Mouse (Mus musculus) neural tube, embryonic 11.5 days (tissue): ENCODE measurements around the gene Zfp948. TPM values are rescaled to one million over a fixed set of nuclear protein-coding genes. Genes with fewer than 3 reads are reported as not detected.

Experiments
- ATAC-seq: fragments of 200-750 bp; cut with Nextera tagmentation; 2 replicates; pipeline ENCODE4 v1.8.0; 2017; ENCODE audit warnings: moderate number of reproducible peaks, mild to moderate bottlenecking, moderate TSS enrichment, moderate library complexity; ENCODE audit not compliant: insufficient read depth, low FRiP score, low TSS enrichment
- DNase-seq: peaks from one replicate; pipeline ENCODE4 v3.0.0-alpha.2; 2015; ENCODE audit warnings: low spot score
- H3K27ac ChIP-seq: fragments of 300-500 bp; sonication (generic); 2 replicates; pipeline ENCODE4 v1.5.1; 2014; ENCODE audit warnings: low read depth, mild to moderate bottlenecking, low read length
- H3K27me3 ChIP-seq: fragments of 300-500 bp; sonication (generic); 2 replicates; pipeline ENCODE4 v1.6.1; 2014; ENCODE audit warnings: mild to moderate bottlenecking, low read length, mixed read lengths; ENCODE audit not compliant: control insufficient read depth, insufficient read depth
- H3K36me3 ChIP-seq: fragments of 300-500 bp; sonication (generic); 2 replicates; pipeline ENCODE4 v1.6.1; 2014; ENCODE audit warnings: mild to moderate bottlenecking, low read length, moderate library complexity, mixed read lengths; ENCODE audit not compliant: control insufficient read depth, insufficient read depth
- H3K4me1 ChIP-seq: fragments of 300-500 bp; sonication (generic); 2 replicates; pipeline ENCODE4 v1.6.1; 2014; ENCODE audit warnings: low read length, mixed read lengths; ENCODE audit not compliant: control insufficient read depth, insufficient read depth
- H3K4me2 ChIP-seq: fragments of 300-500 bp; sonication (generic); 2 replicates; pipeline ENCODE4 v1.6.1; 2014; ENCODE audit warnings: low read depth, mild to moderate bottlenecking, moderate library complexity
- H3K4me3 ChIP-seq: fragments of 300-500 bp; sonication (generic); 2 replicates; pipeline ENCODE4 v1.5.1; 2014; ENCODE audit warnings: low read depth, low read length
- H3K9ac ChIP-seq: fragments of 300-500 bp; sonication (generic); 2 replicates; pipeline ENCODE4 v1.6.1; 2014; ENCODE audit warnings: mild to moderate bottlenecking, low read length
- H3K9me3 ChIP-seq: fragments of 300-500 bp; sonication (generic); 2 replicates; pipeline ENCODE4 v1.6.1; 2016; ENCODE audit warnings: low read length; ENCODE audit not compliant: control insufficient read depth
- WGBS: fragments of 180-500 bp; shearing (Covaris S2); extraction: QIAGEN DNeasy Blood & Tissue Kit; methylation state at CpG from one replicate; pipeline ENCODE4 v1.1.7; 2014; 5-methylcytosine and 5-hydroxymethylcytosine counted together
- polyA plus RNA-seq: library from polyadenylated mRNA; unstranded; fragments of >200 nt; fragmentation: Nextera tagmentation; extraction: Ambion mirVana; gene quantifications from 2 replicates; pipeline ENCODE4 v1.2.1, GENCODE M21; 2014

The Zfp948 gene
- polyA plus RNA-seq, 1 experiment from 2014 or later, result 20.4 TPM

- peak; percentile 43 for DNase-seq
- H3K27ac ChIP-seq, result no peak within 1 kb of the TSS
- peak within 1 kb of the TSS; percentile 57 for H3K4me2 ChIP-seq
- no peaks in the 10 kb centered on the region for H3K9me3 ChIP-seq
- no peaks in the 10 kb centered on the region for H3K27me3 ChIP-seq
- no peaks in the 10 kb centered on the region for H3K36me3 ChIP-seq
- H3K4me1 ChIP-seq, result no peaks in the 10 kb centered on the region
- WGBS, result 7% methylated on average over 21 of the region's 21 CpGs
- peak within 1 kb of the TSS; percentile 31 for H3K4me3 ChIP-seq
- ATAC-seq, result 0 out of 2 replicates have a peak, but pooled peaks have one; percentile 19
- peak within 1 kb of the TSS; percentile 33 for H3K9ac ChIP-seq
Observed at GRCm38 (mm10) chr17:21535096-21536001, 31.5 kb upstream of the Zfp948 start, which contains the start of gene Zfp52. Gene Zfp52, plus strand, starts transcription at chr17:21535539.

GRCm38 (mm10) chr17:21536096-21536495 lies 30.7 kb upstream of the Zfp948 start:
- ATAC-seq, result no peak
- no peak overlapping the region; the same call in 1 of the 2 replicates for H3K4me3 ChIP-seq
- peak overlapping the region; percentile 57 for H3K4me2 ChIP-seq
- WGBS, result 46% methylated on average over 7 of the region's 7 CpGs
- H3K9ac ChIP-seq, result no peak overlapping the region
- no peak for DNase-seq
- no peaks in the 10 kb centered on the region for H3K4me1 ChIP-seq
- no peak overlapping the region for H3K27ac ChIP-seq
- H3K36me3 ChIP-seq, result no peaks in the 10 kb centered on the region
- H3K9me3 ChIP-seq, result no peaks in the 10 kb centered on the region
- H3K27me3 ChIP-seq, result no peaks in the 10 kb centered on the region

- WGBS, result 77% methylated on average over 2 of the region's 2 CpGs
- DNase-seq (no peak), ATAC-seq (no peak)
- Histone ChIP-seq H3K4me3 (no peak overlapping the region), H3K27me3 (no peaks in the 10 kb centered on the region), H3K9me3 (no peaks in the 10 kb centered on the region), H3K36me3 (no peaks in the 10 kb centered on the region), H3K27ac (no peak overlapping the region), H3K9ac (no peak overlapping the region), H3K4me2 (no peak overlapping the region), H3K4me1 (no peaks in the 10 kb centered on the region)
Observed at GRCm38 (mm10) chr17:21536676-21537075, 30.1 kb upstream of the Zfp948 start.

DNA sequence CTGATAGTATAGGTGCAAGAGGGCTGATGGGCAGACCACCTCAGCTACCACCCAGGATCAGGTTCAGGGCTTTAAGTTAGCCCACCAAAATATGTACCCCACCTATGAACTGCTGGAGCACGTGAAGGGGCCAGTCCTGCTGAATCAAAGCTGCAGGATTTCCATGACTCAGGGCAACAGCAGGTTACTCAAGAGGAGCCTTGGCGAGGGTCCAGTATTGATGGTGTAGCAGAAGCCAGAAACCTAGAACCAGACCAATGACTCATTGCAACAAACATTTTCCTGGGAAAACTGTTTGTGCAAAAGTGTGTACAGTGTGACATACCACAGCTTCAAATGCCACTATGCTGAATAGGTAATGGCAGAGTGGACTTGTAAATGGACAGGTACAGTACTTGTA lies 9.0 kb upstream of the Zfp948 start:
- DNase-seq (no peak), ATAC-seq (no peak)
- WGBS, result 89% methylated on average over 2 of the region's 2 CpGs

GRCm38 (mm10) chr17:21566220-21566619 lies 588 bp upstream of the Zfp948 start:
- Histone ChIP-seq H3K4me1 (0 out of 2 replicates have a peak, but pooled peaks cover 3% of the 10 kb centered on the region), H3K36me3 (no peaks in the 10 kb centered on the region), H3K9ac (peak overlapping the region; percentile 69), H3K27ac (peak overlapping the region; percentile 69), H3K4me3 (peak overlapping the region; percentile 48), H3K4me2 (peak overlapping the region; percentile 72), H3K9me3 (no peaks in the 10 kb centered on the region), H3K27me3 (no peaks in the 10 kb centered on the region)
- ATAC-seq, result peak; percentile 52
- DNase-seq, result peak; percentile 12
- 8% methylated on average over 5 of the region's 5 CpGs for WGBS

More for the DNA sequence above, 9.0 kb upstream of the Zfp948 start:
- Histone ChIP-seq H3K4me1 (no peaks in the 10 kb centered on the region), H3K4me3 (no peak overlapping the region), H3K9ac (no peak overlapping the region), H3K9me3 (no peaks in the 10 kb centered on the region), H3K27me3 (no peaks in the 10 kb centered on the region), H3K36me3 (no peaks in the 10 kb centered on the region), H3K4me2 (no peak overlapping the region), H3K27ac (no peak overlapping the region)

DNA sequence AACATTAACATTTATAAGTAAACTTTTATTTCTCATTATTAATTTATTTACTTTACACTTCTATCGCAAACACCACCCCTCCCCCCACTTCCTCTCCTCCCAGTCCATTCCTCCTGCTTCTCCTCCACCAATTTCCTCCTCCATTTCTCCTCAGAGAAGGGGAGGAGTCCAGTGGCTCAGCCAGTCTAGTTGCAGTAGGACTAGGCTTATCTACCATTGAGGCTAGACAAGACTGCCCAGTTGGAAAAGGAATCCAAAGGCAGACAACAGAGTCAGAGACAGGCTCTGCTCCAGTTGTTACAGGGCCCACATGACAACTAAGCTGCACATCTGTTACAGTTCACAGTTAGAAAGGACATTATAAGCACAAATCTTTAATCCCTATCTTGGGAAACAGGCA lies 888 bp downstream of the Zfp948 start:
- H3K27me3 ChIP-seq, result no peaks in the 10 kb centered on the region
- 50% methylated on average over 1 of the region's 1 CpGs for WGBS
- peak; percentile 19 for DNase-seq
- H3K4me3 ChIP-seq, result peak overlapping the region; percentile 23
- H3K4me2 ChIP-seq, result peak overlapping the region; percentile 72
- H3K27ac ChIP-seq, result no peak overlapping the region
- H3K36me3 ChIP-seq, result no peaks in the 10 kb centered on the region
- no peak overlapping the region for H3K9ac ChIP-seq
- H3K9me3 ChIP-seq, result no peaks in the 10 kb centered on the region
- H3K4me1 ChIP-seq, result 0 out of 2 replicates have a peak, but pooled peaks cover 3% of the 10 kb centered on the region
- no peak for ATAC-seq

- DNase-seq (no peak), ATAC-seq (no peak)
- Histone ChIP-seq H3K9me3 (no peaks in the 10 kb centered on the region), H3K27ac (no peak overlapping the region), H3K9ac (no peak overlapping the region), H3K4me3 (no peak overlapping the region), H3K4me1 (no peaks in the 10 kb centered on the region), H3K27me3 (no peaks in the 10 kb centered on the region), H3K36me3 (peaks cover 3% of the 10 kb centered on the region), H3K4me2 (no peak overlapping the region)
- WGBS, result 79% methylated on average over 1 of the region's 1 CpGs
Observed at GRCm38 (mm10) chr17:21579080-21579479, 12.3 kb downstream of the Zfp948 start.

DNA sequence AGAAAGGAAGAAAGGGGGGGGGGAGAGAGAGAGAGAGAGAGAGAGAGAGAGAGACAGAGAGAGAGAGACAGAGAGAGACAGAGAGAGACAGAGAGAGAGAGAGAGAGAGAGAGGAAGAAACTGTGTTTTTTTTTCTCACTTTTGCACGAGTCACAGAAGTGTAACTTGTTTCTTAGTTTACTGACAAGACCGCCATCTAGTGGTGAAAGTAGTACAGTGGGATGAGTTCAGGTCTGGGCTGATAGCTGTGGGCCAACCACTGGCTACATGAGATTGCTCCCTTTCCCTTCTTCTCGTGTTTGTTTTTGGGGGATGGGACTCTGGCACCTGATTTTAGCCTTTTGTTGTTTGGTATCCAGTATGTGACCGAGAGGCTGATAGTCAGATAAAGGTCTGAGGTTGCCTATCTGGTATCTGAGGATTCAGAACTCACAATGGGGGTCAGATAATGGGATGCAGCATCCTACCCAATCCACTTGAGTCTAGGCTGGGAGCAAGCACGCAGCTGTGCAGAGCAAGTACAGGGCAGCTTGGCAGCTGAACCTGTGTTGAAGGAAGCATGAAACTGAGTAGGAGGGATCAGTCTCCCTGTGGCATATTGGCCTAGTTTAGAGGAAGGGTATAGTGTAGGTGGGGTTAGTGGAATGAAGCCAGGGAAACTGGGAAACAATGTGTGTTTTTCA lies 12.8 kb downstream of the Zfp948 start:
- ATAC-seq, result no peak
- peak; percentile 15 for DNase-seq
- H3K36me3 ChIP-seq, result peaks cover 4% of the 10 kb centered on the region

More for the DNA sequence above, 12.8 kb downstream of the Zfp948 start:
- WGBS, result 32% methylated on average over 5 of the region's 5 CpGs
- H3K4me2 ChIP-seq, result no peak overlapping the region
- H3K4me1 ChIP-seq, result no peaks in the 10 kb centered on the region
- H3K9me3 ChIP-seq, result no peaks in the 10 kb centered on the region
- H3K9ac ChIP-seq, result no peak overlapping the region
- H3K27ac ChIP-seq, result no peak overlapping the region
- H3K27me3 ChIP-seq, result no peaks in the 10 kb centered on the region
- no peak overlapping the region for H3K4me3 ChIP-seq
